Mouse (Mus musculus) cerebellum, postnatal 36 days (tissue): Measurements from ENCODE around the gene Wdr73.

ENCODE experiments used
- DNase-seq, 2 experiments: peaks; one replicate each; pipeline ENCODE4 v3.0.0; 2021 to 2022; ENCODE audit warnings: mixed read lengths in 2 of 2

Gene Wdr73

DNA sequence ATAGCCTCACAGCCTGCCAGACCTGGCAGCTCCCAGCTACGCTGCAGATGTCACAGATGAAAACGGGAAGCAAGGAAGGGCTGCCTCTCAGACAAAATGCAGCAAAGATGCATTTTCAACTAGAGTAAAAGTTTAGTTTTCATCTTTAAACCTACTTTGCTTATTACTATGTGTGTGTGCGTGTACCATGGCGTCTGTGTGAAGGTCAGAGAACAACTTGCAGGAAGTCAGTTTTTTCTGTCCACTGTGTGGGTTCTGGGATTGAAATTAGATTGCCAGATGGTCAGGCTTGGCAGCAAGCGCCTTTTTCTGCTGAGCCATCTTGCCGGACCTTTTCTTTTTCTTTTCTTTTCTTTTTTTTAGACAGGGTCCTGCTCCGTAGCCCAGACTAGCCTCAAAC lies 6.9 kb downstream of the Wdr73 start:
- DNase-seq: peak; percentile 53 to 54

DNA sequence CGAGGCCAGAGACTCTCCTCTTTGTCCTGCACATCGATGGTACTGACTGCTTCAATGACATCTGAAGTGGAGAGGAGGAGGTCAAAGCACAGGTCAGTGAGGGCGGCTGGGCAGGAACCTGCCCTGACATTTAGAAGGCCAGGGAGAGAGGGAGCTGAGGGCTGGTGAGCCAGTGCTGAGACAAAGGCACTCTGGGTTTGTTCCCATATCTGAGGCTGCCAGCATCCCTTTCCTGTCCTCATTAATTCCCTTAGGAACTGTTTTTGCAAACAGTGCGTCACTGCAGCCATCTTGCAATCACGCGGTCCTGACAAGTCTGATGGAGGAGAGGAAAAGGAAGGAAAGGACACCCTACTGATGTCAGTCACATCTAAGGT lies 7.3 kb downstream of the Wdr73 start:
- DNase-seq: peak in 1 of 2 experiments; percentile 23

DNA sequence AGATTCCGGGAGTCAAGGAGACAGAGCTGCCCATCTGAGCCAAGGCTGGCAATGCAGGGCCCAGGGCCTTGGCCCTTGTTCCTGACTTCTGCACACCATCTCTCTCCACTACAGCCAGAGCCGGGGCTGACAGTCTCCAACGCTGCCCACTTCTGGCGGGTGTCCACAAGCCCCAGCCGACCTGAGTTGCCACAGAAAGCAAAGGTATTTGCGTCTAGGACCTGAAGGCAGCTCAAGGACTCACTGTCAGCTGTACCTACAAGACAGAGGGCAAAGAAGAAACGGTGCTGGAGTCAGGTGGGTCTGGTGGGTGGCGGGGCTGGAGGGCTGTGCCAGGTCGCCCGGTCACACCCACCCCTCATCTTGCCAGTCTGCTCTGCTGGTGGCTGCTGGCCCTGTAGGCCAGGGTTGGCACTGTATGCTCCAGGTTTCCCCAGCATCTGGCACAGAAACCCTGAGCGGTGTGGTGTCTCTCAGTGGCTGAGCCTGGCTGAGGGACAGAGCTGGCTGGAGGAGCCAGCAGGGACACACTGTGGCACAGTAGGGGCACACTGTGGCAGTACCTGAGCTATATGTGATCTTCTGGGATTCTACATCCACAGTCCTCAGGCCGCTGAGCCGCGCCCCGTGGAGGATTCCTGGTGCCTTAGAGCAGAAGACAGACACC lies 7.8 kb downstream of the Wdr73 start:
- peak; percentile 48 to 54 for DNase-seq

DNA sequence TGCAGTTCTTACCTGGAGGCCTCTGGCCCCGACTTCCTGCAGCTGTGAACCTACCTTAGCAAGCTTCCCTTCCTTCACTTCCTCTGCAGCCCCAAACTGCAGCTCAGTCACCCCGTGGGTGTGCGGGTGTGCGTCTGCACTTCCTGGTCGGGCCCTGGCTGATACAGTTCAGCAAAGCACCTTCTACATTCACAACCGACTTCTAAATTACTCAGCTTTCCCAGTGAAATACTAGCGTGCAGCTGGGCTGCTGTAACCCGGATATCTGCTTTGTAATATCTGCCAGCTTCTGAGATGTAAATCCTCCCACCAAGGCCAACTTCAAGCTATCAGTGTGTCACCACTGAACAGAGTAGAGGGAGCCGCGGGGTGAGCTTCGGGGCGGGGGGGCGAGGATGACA lies 11.2 kb downstream of the Wdr73 start:
- no peak for DNase-seq

DNA sequence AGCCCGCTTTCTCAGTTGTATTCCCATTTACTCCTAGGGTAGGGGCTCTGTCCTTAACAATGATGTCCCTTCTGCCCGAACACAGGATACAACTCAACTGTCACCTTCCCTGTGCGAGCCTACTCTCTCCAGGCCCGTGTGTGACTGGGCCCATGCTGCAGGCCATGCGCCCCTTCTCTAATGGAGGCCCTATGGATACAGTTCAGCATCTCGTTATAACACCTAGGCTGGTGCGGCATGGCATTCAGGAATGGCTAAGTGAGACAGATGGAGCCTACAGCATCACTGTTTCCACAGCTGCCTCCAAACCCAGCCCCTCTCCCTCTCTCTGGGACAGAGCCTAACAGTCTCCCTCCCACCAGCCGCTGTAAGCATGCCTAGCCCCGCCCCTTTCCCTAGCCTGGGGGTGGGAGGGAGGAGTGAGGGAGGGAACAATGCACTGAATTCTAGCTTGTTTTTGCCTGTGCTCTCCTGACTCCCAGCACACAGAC lies 12.0 kb downstream of the Wdr73 start:
- no peak for DNase-seq

DNA sequence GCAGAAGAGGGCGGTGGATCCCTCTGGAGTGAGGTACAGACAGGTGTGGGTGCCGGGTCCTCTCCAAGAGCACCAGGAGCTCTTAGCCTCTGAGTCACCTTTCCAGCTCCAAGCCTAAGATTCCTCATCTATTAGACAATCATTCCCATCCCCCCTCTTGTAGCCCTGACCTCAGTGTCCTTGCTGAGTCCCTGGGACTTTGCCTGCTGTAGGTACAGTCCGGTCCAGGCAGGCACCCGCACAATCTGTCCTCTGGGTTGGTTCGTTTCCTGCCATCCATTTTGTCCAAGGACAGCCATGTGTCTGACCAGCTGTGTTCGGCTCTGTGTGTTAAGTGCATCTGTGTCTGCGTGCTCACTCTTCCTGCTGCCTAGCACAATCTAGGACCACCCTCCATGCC lies 12.5 kb downstream of the Wdr73 start:
- no peak for DNase-seq

DNA sequence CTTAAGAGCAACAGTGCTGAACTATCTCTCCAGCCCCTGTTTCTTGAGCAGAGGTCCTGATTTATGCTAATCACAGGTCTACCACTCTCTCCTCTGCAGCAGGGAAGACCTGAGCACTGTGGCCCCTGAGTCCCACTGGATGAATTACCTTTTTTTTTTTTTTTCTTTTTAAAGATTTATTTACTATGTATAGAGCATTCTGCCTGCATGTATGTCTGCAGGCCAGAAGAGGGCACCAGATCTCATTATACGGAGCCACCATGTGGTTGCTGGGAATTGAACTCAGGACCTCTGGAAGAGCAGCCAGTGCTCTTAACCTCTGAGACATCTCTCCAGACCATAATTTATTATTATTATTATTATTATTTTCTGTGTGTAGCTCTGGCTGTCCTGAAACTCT lies 15.4 kb downstream of the Wdr73 start:
- DNase-seq: no peak

DNA sequence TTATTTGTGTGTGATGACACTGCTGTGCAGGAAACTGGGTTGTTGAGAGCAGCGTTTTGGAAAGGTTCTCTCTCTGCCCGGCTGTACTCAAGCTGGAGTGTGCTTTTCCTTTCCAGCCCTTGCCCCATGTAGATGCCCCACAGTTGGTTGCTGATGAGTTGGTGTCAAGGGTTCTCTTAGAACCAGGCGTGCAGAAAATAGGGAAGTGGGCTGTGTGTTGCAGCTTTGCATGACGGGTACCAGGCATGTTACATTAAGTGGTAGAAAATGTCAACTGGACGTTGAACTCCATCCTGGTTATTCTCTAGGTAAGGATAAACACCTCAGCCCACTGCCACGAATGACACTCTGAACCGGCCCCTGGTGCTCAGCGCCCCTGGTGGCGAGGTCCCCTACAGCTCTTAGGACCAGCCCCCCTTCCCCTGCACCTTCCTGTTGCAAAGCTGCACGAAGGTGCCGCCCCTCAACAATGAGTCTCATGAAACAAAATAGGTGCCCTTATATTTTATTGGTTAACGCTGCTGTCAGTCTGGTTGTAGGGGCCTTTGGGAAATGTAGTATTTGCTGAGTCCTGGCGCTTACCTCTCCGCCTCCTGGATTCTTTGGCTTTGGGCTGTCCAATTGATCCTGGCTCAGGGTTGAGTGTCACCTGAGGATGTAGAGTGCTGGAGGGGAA lies 18.1 kb downstream of the Wdr73 start:
- DNase-seq: peak; percentile 57 to 59

DNA sequence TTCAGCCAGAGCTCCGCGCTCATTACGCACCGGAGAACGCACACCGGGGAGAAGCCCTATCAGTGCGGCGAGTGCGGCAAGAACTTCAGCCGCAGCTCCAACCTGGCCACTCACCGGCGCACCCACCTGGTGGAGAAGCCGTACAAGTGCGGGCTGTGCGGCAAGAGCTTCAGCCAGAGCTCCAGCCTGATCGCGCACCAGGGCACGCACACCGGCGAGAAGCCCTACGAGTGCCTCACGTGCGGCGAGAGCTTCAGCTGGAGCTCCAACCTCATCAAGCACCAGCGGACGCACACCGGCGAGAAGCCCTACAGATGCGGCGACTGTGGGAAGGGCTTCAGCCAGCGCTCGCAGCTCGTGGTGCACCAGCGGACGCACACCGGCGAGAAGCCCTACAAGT lies 25.3 kb downstream of the Wdr73 start:
- DNase-seq: no peak

DNA sequence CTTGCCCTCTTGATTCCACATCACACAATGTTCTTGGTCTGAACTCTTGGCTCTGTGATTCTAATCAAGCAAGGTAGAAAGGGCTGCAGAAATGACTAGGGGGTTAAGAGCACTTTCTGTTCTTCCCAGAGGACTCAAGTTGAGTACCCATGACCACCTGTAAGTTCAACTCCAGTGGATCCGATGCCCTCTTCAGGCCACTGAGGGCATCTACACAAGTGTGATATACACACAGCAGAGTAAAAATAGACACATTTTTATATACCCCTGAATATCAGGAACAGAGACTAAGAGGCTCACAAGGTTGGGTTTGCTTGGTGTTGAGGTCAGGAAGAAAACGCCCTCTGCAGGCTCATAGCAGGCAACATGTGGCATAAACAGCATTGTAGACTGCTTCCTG lies 27.4 kb downstream of the Wdr73 start:
- no peak for DNase-seq

DNA sequence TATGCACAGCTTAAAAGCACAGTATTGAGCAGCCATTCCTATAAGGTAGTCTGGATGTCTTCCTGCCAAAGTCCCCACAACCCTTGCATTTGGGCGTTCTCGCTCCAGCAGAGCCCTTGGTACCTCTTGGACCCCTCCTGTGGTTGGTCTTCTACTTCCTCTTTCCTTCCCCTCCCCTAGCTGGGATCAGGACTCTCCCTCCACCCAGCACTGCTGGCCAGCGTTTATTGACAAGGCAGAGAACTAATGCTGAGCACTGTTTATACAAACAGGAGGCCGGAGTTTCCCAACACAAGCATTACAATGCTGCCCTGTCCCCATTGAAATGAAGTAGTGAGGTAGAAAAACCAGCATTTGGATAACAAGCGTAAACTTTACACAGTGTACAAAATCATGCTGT lies 28.0 kb downstream of the Wdr73 start:
- no peak for DNase-seq

DNA sequence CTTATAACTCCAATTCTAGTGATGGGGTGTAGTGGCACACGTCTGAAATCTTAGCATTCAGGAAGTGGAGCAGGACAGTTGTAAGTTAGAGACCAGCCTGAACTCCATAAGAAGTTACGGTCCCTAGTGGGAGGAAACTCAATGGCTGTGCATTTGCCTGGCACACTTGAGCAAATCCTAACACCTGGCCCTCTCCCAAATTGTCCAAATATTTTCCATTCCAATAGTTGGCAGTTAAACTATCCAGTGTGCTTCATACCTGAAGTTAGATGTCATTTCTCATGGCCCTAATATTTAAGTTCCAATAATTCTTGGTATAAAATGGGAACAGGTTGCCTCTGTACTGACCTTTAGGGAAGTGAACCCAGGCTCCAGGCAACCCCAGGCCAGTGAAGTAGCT lies 32.4 kb downstream of the Wdr73 start:
- no peak for DNase-seq

DNA sequence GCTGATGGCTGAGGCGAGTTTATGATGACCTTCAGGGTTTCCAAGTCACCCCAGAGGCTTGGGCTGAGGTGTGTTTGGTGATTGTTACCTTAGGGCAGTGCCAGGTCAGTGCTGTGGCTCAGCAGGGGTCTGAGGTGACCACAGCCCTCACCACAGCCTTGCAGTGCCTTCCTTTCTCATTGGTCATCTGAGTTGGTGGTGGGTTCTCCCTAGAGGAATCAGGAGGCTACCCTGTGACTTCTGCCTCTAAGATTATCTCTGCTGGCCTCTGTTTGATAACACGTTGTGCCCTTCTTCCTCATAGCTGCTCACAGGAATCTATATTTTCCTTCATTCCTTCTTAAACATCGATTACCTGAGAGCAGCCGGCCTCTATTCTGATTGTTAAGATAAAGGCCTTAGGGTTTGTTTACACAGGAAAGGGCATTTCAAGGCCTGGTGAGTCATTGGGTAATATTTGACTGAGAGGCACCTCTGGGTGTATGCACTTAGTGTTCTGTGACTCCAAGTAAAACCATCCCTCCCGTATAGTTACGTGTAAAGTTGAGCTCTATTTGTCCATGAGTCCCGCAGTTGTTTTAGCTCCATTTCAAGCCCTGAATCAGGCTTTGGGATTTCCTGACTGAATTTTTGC lies 34.4 kb downstream of the Wdr73 start:
- DNase-seq: no peak

DNA sequence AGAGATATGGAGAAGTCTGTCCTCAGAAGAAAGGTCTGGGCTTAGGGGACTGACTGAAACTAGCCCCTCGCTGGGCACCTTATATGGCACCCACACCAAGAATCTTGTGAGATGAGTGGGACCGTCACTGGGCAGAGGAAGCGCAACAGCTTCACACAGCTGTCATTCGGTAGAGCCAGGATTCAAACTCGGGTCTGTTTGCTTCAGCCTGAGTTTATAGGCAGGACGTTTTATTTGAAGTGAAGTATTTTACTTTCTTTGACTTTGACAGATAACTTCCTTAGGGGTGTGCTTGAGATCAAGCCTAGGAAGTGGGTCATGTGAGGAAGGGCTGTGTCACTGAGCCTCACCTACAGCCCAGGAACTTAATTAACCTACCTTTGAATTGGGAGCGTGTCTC lies 35.5 kb downstream of the Wdr73 start:
- DNase-seq: no peak

DNA sequence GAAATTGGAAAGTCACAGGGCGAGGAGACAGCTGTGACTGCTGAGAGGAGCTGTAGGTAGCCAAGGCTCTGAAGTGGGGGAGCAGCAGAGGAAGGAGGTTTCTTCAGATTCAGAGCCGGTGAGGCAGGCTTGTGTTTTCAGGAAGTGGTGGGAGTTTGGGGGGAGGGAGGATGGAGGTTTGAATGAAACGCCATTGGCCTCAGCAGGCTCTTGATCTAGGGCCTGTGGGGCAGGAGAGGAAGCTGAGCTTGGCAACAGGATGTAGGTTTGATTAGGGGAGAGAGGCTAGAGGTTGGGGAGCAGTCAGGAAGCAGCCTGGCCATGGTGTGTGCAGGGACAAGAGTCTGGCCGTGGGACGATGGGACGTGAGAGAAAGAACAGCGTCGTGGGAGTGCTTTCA lies 36.2 kb downstream of the Wdr73 start:
- DNase-seq: no peak

DNA sequence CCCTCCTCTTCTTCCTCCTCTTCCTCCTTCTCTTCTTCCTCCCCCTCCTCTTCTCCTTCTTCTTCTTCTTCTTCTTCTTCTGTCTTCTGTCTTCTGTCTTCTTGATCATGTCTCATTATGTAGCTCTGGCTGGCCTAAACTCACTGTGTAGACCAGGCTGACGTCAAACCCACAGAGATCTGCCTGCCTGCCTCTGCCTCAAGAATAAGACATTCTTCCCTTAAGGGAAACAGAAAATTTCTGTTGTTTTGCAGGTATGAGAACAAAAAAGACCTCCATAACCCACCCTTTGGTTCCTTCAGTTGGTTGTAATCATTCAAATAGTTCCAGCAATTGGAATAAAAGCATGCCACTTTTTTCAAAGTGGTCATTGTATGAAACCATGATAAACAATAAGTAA lies 36.9 kb downstream of the Wdr73 start:
- no peak for DNase-seq

DNA sequence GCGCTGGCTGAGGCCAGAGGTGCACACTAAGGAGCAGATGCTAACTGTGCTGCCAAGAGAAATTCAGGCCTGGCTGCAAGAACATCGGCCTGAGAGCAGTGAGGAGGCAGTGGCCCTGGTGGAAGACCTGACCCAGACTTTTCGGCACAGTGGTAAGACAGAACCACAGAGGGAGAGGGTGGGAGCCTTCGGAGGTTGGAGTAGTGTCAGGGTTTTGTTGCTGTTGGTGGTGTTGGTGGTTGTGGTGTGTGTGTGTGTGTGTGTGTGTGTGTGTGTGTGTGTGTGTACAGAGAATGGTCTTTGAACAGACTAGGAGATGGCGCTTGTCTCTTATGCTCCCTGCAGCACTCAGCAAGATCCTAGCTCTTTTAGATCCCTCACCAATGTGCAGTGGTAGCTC lies 37.5 kb downstream of the Wdr73 start:
- no peak for DNase-seq

DNA sequence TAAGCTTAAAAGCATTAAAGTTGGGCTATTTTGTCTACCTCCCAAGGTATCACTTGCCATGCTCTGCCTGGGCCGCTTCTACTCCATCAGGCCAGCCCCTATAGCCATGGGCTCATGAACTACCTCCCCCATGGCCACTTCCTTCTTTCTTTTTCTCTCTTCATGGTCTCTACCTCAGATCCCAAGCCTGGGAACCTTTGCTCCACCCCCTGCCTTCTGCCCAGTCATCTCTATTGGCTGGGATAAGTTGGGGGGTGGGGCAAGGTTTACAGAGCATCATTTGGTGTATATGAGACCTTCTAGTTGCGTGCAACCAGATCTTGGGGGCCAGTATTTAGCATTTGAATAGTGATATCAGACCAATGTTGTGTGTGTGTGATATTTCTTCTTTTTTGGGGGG lies 38.6 kb downstream of the Wdr73 start:
- DNase-seq: no peak

DNA sequence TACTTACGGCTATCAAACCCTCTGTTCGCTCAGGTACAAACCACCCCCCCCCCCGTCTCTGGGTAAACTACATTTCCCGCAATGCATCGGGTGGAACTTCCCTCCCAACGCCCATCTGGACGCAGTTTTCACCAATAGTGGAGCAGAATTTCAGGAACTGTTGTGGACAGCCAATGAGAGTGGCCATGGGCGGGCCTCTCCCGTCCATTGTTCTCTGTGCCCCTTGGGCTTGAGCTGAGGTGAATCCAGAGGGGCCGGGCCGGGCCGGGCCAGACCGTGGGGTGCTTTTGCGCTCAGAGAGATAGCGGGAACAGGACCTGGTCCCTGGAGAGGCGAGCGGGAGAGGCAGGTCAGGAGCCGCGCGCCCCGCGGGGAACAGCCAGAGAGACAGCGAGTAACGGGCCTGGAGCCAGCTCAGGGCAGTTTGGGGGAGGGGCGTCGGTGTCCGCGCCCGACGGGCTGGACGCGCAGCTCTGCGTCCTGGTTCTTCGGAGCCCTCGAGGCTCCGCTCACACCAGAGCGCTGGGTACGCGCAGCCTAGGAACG lies 40.3 kb downstream of the Wdr73 start, which contains the start of gene Zscan2:
Gene Zscan2, plus strand, starts transcription at position 192 of the 546 bp plus-strand sequence.
- DNase-seq: peak; percentile 85 to 88

DNA sequence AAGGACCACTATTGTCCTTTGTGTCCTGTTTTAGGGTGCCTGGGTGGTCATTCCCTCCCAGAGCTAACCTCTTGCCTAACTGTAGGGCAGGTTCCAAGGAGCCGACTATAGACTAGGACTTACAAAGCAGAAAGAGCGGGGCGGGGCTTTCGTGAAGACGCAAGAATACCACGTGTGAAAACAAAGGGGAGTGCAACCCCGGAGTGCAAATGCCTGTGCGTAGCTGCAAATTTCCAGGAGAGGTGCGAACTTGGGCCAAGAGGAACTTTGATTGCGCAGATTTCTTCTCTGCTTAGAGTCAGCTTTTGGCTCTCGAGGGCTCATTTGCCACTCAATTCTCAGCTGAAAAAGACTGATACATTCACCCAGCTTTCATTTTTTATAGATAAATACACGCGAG lies 40.8 kb downstream of the Wdr73 start:
- peak; percentile 39 to 42 for DNase-seq

DNA sequence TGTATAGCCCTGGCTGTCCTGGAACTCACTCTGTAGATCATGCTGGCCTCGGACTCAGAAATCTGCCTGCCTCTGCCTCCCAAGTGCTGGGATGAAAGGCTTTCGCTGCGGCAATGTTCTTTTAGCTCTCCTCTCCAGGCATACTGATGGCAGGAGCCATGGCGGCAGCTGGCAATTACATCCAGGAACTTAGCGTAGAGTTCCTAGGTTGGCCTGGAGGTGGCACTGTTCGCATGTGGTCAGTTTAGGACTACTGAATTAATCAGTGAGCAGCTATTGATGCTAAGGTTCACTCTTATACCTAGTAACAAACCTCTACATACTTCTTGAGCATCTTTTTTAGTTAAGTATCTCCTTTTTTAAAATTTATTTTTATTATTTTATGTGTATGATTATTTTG lies 43.9 kb downstream of the Wdr73 start:
- peak; percentile 82 to 85 for DNase-seq

DNA sequence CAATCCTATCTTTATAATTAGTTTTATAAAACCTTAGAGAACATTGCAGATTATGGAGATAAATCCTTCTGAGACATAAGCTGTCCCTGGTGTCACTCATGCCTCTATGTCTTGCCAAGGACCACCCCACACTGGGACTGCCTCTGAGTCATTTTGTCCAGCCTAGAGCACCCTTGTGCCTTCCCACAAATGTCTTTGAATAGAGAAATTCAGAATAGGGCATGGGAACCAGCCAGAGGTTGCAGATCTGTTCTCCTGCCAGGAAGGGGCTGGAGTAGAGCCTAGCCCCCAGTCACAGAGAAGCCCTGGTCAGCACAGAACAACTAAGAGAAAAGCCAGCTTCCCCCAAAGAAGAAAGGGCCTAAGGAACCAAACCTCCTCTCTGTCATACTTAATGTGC lies 45.8 kb downstream of the Wdr73 start:
- no peak for DNase-seq

DNA sequence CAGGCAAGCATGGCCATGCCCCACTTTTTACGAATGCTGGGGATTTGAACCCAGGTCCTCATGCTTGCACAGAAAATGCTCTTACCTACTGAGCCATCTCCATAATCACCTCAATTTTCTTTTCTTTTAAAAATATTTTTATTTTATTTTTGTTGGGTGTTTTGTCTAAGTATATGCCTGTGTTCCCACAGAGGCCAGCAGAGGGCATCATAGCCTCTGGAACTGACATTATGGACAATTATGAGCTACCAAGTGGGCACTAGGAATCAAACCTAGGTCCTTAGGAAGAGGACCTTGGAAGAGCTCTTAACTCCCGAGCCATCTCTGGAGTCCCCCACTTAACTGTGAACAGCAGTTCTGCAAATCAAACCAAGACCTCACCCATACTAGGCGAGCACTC lies 47.9 kb downstream of the Wdr73 start:
- DNase-seq: no peak

DNA sequence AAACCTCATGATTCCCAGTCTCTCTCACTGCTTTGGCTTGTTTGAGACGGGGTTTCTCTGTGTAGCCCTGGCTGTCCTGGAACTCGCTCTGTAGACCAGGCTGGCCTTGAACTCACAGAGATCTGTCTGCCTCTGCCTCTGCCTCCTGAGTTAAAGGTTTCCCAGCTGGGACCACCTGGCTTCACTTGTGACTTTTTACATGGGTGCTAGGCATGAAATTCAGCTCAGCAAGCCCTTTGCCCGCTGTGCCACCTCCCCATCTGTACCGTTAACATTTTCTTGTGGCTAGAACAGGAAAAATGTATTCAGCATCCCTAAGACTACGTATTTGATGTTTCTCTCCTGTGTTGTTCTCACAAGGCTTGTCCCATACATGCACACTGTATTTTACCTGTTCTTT lies 50.5 kb downstream of the Wdr73 start:
- DNase-seq: no peak
